Mouse (Mus musculus): ENCODE measurements around the gene Gtf2h1.
"Not testable (repeated sequence)": the region's sequence is repeated elsewhere in the genome, so short reads cannot be mapped to it uniquely, and the experiment has no call there.

DNA sequence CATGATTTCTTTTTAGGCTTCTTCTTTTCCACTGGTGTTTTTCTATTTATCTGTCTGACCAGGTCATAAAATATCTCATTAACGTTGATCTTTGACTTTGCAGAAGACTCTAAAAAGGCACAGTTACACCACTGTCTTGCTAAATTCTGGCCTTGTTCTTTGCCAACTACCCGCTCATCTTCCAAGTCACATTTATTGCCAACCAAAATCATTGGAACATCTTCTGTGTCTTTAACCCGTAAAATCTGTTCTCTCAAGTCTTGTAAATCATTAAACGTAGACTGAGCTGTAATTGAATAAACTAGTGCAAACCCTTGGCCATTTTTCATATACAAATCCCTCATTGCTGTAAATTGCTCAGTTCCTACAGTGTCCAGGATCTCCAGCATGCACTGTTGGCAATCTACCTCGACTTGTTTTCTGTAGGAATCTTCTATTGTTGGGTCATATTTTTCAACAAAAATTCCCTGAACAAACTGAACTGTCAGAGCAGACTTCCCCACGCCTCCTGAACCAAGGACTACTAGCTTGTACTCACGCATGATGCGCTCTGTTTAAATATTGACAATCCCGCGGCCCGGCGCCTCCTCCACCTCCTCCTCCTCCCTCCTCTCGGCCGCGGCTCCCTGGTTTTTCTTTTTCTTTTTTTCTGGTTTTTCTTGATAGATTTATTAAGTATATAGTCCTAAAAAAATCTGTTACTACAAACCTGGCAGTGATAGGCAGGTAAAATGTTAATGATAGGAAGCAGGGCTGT is 25.2 kb downstream of the Gtf2h1 start:
- TF ChIP-seq POLR2A (IDR thresholded peaks at IDR 0.05; ENCODE audit: control insufficient read depth, low read depth, low read length); CTCF (IDR thresholded peaks at IDR 0.05; ENCODE audit: control insufficient read depth, insufficient read depth, insufficient replicate concordance, low read depth, low read length): not testable (repeated sequence)
